Mouse (Mus musculus) left cerebral cortex, postnatal 25 days (tissue): Measurements from ENCODE around the gene Gm17657. TPM values are rescaled to one million over a fixed set of nuclear protein-coding genes. Genes with fewer than 3 reads are reported as not detected.

Experiments used
- DNase-seq, 2 experiments: peaks; one replicate each; pipeline ENCODE4 v3.0.0; 2022; ENCODE audit warnings: low spot score in 2 of 2, mixed read lengths in 1 of 2
- intact Hi-C: fragments of 180-260 bp; cut with DNase I; formaldehyde crosslinking; loops from one replicate; pipeline ENCODE4 v1.15.1; 2025
- total RNA-seq, 2 experiments: library from RNA; stranded (reverse); gene quantifications; 2 replicates each; pipeline ENCODE4 v1.2.3; 2021

Gene Gm17657
- not detected for total RNA-seq

GRCm38 (mm10) chr17:29549543-29550428, at the start of gene Gm17657, which contains the start of gene Tbc1d22b:
Gm17657 (minus strand) TSS chr17:29549638.
Tbc1d22b (plus strand) TSS chr17:29549785.
- peak; percentile 95 to 97 for DNase-seq
- intact Hi-C loops = no loop called here

- no peak for DNase-seq
- intact Hi-C loops = no loop called here
Observed at GRCm38 (mm10) chr17:29599051-29599450, 49.6 kb upstream of the Gm17657 start.

GRCm38 (mm10) chr17:29596771-29597132, 47.3 kb upstream of the Gm17657 start:
- DNase-seq = no peak
- intact Hi-C loops = no loop called here

- DNase-seq = no peak
- intact Hi-C loops = no loop called here
Observed at GRCm38 (mm10) chr17:29595891-29596770, 46.7 kb upstream of the Gm17657 start.

- peak in 1 of 2 experiments; percentile 22 for DNase-seq
- intact Hi-C loops = no loop called here
Observed at GRCm38 (mm10) chr17:29589221-29589898, 39.9 kb upstream of the Gm17657 start.

GRCm38 (mm10) chr17:29586921-29587320, 37.5 kb upstream of the Gm17657 start:
- no peak for DNase-seq
- intact Hi-C loops = no loop called here

- no peak for DNase-seq
- intact Hi-C loops = no loop called here
Observed at GRCm38 (mm10) chr17:29585446-29585845, 36.0 kb upstream of the Gm17657 start.

- intact Hi-C loops = no loop called here
- no peak for DNase-seq
Observed at GRCm38 (mm10) chr17:29584737-29585136, 35.3 kb upstream of the Gm17657 start.

- intact Hi-C loops = no loop called here
- no peak for DNase-seq
Observed at GRCm38 (mm10) chr17:29584306-29584705, 34.9 kb upstream of the Gm17657 start.

GRCm38 (mm10) chr17:29583569-29583968, 34.1 kb upstream of the Gm17657 start:
- DNase-seq = no peak
- intact Hi-C loops = no loop called here

- intact Hi-C loops = no loop called here
- no peak for DNase-seq
Observed at GRCm38 (mm10) chr17:29579579-29580126, 30.2 kb upstream of the Gm17657 start.

GRCm38 (mm10) chr17:29569831-29570230, 20.4 kb upstream of the Gm17657 start:
- no peak for DNase-seq
- intact Hi-C loops = no loop called here

GRCm38 (mm10) chr17:29568435-29568834, 19.0 kb upstream of the Gm17657 start:
- intact Hi-C loops = no loop called here
- no peak for DNase-seq

GRCm38 (mm10) chr17:29565521-29565920, 16.1 kb upstream of the Gm17657 start:
- DNase-seq = no peak
- intact Hi-C loops = no loop called here

- no peak for DNase-seq
- intact Hi-C loops = no loop called here
Observed at GRCm38 (mm10) chr17:29558476-29558875, 9.0 kb upstream of the Gm17657 start.

- DNase-seq = no peak
- intact Hi-C loops = no loop called here
Observed at GRCm38 (mm10) chr17:29556893-29557292, 7.5 kb upstream of the Gm17657 start.

- intact Hi-C loops = no loop called here
- DNase-seq = no peak
Observed at GRCm38 (mm10) chr17:29556456-29556855, 7.0 kb upstream of the Gm17657 start.

- intact Hi-C loops = no loop called here
- no peak for DNase-seq
Observed at GRCm38 (mm10) chr17:29554176-29554575, 4.7 kb upstream of the Gm17657 start.

GRCm38 (mm10) chr17:29552162-29552732, 2.8 kb upstream of the Gm17657 start, which contains the start of gene Tmem217:
Tmem217 (minus strand) TSS chr17:29552385.
- no peak for DNase-seq
- intact Hi-C loops = no loop called here
